Mouse (Mus musculus): ENCODE measurements around the gene Spata1. TPM values are rescaled to one million over a fixed set of nuclear protein-coding genes. Genes with fewer than 3 reads are reported as not detected.
A peak's percentile ranks its signal among the peaks of the same experiment; 100 is the strongest.

Gene Spata1
- polyA plus RNA-seq, 1 experiment = 6.7 TPM

DNA sequence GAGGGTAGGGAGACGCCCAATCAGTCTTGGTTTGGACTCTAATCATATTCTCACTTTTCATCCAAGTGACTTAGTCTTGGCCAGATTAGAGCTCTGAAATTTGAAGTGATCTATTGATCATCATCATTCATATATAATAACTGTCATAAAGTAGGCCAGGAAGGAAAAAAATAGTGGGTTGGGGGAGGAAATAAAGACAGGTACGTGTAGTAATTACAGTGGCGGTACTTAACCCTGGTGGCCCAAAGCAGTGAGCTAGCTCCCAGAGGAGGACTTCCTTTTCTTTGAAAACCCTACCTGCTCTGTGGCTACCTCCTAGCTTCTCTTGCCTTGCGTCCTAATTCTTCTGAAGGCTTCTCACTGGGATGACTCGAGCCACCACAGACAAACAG lies 1.3 kb upstream of the Spata1 start:
- no peak for TF ChIP-seq POLR2A (IDR thresholded peaks at IDR 0.05; ENCODE audit: borderline replicate concordance, extremely low read depth, insufficient read depth, insufficient read length, poor library complexity, severe bottlenecking)
- no peak for TF ChIP-seq CTCF (IDR thresholded peaks at IDR 0.05; ENCODE audit: borderline replicate concordance, extremely low read depth, insufficient read depth, insufficient read length)
- peak; percentile 3 for DNase-seq (ENCODE audit: low read depth)

DNA sequence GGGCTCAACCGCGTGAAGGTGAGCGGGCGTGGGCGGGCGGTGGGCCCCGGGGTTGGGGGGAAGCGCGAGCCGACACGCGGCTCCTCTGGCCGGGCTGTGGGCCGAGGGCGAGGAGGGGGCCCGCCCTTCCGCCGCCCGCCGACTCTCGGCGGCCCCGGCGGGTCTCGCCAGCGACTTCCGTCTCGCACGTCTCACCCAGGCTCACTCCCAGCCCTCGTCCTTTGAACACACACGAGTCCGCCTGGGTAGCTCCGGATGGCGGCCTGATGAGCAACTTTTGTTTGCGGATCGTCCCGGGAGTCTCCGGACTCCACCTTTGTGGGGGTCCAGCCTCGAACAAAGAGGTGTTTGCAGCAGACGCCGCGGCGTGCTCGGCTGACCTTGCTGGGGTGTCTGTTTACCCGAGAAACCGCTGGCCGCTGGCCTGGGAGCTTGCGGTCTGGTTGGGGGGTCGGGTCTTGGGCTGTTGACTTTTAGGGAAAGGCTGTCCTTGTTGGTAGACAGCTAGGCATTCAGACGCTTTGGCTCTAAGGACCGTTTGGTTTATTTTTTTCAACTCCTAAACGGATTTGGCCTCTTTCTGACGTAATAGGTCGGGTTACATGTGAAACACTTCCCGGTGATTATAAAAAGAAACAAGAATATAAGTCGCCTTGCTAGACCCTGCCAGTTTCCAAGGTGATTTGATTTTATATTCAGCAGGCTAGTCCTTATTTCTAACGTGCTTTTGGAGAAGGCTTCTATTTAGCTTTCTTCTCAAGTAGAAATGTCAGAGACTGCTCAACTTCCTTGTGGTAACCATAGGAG lies 653 bp upstream of the Spata1 start:
- DNase-seq (ENCODE audit: low read depth) = peak; percentile 69
- TF ChIP-seq POLR2A (IDR thresholded peaks at IDR 0.05; ENCODE audit: borderline replicate concordance, extremely low read depth, insufficient read depth, insufficient read length, poor library complexity, severe bottlenecking) = 0 out of 2 replicates have a peak, but pooled peaks have one; percentile 31
- TF ChIP-seq CTCF (IDR thresholded peaks at IDR 0.05; ENCODE audit: borderline replicate concordance, extremely low read depth, insufficient read depth, insufficient read length) = no peak

DNA sequence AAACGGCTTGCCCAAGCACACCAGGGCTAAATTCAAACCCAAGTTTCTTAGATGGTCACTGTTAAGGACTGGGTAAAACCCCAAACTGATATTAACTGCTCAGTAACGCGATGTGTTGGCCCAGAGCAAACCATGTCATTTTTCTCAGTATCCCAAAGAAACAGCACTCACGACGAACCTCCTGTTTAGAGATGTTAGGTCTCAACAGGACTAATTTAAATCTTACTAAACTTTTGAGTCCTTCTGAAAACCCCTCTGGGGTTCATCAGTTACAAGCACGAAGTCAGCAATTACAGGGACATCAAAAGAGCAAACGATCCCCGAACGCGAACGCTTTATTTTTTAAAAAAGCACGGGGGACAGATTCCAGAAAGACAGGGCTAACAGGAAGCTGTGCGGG lies 564 bp downstream of the Spata1 start:
- DNase-seq (ENCODE audit: low read depth) = peak; percentile 37
- TF ChIP-seq CTCF (IDR thresholded peaks at IDR 0.05; ENCODE audit: borderline replicate concordance, extremely low read depth, insufficient read depth, insufficient read length) = no peak
- TF ChIP-seq POLR2A (IDR thresholded peaks at IDR 0.05; ENCODE audit: borderline replicate concordance, extremely low read depth, insufficient read depth, insufficient read length, poor library complexity, severe bottlenecking) = no peak

DNA sequence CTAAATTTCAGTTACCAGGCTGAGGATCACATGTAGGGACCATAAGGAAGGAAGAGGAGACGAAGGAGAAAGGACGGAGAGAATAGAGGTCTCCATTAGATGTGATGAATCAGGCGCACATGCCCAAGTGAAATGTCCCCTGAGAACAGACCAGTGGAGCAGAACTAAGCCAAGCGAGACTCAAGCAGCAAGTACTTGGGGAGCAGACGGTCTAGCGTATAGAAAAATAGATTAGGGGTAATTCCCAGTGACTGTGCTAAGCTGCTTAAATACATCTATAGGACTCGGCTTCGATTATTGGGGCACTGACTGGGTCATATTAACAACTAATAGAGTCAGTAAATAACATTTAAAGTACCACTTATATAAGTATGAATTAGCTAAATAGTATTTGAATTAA lies 4.6 kb downstream of the Spata1 start:
- no peak for DNase-seq (ENCODE audit: low read depth)

DNA sequence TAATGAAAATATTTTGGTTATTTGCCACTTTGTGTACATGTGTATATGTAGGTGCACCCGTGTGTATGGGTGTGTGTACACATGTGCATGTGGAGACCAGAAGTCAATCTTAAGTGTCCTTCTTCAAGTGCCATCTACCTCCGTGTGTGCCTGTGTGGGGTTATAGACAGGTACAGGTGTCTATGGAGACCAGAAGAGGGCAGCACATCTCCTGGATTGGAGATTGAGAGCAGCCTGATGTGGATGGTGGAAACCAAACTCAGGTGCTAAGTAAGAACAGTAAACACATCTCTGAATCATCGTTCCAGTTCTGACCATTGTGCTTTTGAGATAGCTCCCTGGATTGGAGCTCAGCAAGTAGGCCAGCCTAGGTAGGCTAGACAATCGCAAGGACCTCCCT lies 13.1 kb downstream of the Spata1 start:
- no peak for DNase-seq (ENCODE audit: low read depth)
- TF ChIP-seq POLR2A (IDR thresholded peaks at IDR 0.05; ENCODE audit: borderline replicate concordance, extremely low read depth, insufficient read depth, insufficient read length, poor library complexity, severe bottlenecking) = no peak
- TF ChIP-seq CTCF (IDR thresholded peaks at IDR 0.05; ENCODE audit: borderline replicate concordance, extremely low read depth, insufficient read depth, insufficient read length) = no peak

More for the DNA sequence above, 4.6 kb downstream of the Spata1 start:
- TF ChIP-seq POLR2A (IDR thresholded peaks at IDR 0.05; ENCODE audit: borderline replicate concordance, extremely low read depth, insufficient read depth, insufficient read length, poor library complexity, severe bottlenecking) = no peak
- no peak for TF ChIP-seq CTCF (IDR thresholded peaks at IDR 0.05; ENCODE audit: borderline replicate concordance, extremely low read depth, insufficient read depth, insufficient read length)

DNA sequence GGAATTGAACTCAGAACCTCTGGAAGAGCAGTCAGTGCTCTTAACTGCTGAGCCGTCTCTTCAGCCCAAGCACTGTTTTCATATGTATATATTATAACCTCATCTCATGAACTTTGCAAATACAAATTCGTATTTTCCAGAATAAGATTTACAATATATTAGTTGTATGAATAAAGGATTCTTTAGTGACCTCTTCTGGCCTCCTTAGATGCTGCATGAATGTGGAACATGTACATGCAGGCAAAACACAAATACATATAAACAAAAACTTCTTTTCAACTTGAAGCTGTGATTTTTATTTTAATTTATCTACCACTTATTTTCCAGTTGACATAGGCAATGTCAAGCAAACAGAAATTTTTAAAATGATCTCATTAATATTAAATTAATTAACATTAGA lies 17.5 kb downstream of the Spata1 start:
- DNase-seq (ENCODE audit: low read depth) = no peak
- no peak for TF ChIP-seq POLR2A (IDR thresholded peaks at IDR 0.05; ENCODE audit: borderline replicate concordance, extremely low read depth, insufficient read depth, insufficient read length, poor library complexity, severe bottlenecking)
- no peak for TF ChIP-seq CTCF (IDR thresholded peaks at IDR 0.05; ENCODE audit: borderline replicate concordance, extremely low read depth, insufficient read depth, insufficient read length)

DNA sequence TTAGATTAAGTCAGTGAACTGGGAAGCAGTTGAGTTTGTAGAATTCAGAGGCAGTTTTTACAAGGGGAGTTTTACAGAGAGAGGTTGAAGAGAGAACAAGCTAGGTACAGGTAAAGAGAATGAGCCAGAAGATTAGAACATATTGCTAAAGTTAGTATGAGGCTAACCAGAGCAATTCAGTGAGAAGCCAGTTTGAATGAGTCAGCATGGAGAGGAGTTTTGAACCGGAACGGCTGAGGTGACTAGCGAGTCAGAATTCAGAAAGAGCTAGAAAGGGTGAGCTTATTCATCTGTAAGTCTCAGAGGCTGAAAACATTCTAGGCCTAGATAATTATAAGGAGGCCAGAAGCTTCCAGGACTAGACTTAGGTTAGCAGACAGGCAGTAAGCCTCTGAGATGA lies 25.1 kb downstream of the Spata1 start:
- no peak for DNase-seq (ENCODE audit: low read depth)
- TF ChIP-seq CTCF (IDR thresholded peaks at IDR 0.05; ENCODE audit: borderline replicate concordance, extremely low read depth, insufficient read depth, insufficient read length) (no peak), POLR2A (IDR thresholded peaks at IDR 0.05; ENCODE audit: borderline replicate concordance, extremely low read depth, insufficient read depth, insufficient read length, poor library complexity, severe bottlenecking) (no peak)

DNA sequence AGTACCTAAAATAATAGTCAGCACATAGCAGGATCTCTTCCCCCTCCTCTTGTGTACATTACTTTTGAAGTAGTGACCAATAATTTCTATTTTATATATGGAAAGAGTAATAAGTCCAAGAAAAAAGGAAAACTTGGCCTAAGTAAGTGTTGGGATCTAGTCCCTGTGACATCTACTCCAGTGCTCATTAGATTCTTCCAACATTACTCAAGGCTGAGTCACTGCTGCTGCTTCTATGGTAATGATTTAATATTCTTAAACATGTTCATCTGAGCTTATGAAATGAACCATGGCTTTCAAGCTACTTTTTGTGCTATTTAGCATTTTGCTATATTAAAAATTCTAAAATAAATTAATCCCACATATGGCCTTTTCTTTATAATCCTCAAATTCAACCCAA lies 25.8 kb downstream of the Spata1 start:
- no peak for DNase-seq (ENCODE audit: low read depth)
- TF ChIP-seq POLR2A (IDR thresholded peaks at IDR 0.05; ENCODE audit: borderline replicate concordance, extremely low read depth, insufficient read depth, insufficient read length, poor library complexity, severe bottlenecking) (no peak), CTCF (IDR thresholded peaks at IDR 0.05; ENCODE audit: borderline replicate concordance, extremely low read depth, insufficient read depth, insufficient read length) (no peak)

DNA sequence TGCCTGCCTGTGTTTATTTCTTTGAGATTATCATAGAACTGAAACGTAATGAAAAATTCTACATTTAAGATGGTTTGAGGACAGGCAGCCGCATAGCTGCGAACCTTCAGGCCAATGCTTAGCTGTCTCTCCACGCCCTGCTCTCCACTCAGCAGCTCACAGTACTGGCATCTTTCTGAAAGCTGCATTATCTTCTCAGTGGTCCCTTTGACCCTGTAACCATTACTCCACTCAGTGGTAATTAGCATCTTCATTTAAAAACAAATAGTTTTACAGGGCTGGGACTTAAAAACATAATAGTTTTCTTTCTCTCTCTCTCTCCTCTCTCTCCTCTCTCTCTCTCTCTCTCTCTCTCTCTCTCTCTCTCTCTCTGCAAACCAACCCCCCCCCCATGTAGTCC lies 26.9 kb downstream of the Spata1 start:
- TF ChIP-seq POLR2A (IDR thresholded peaks at IDR 0.05; ENCODE audit: borderline replicate concordance, extremely low read depth, insufficient read depth, insufficient read length, poor library complexity, severe bottlenecking) = no peak
- no peak for TF ChIP-seq CTCF (IDR thresholded peaks at IDR 0.05; ENCODE audit: borderline replicate concordance, extremely low read depth, insufficient read depth, insufficient read length)

DNA sequence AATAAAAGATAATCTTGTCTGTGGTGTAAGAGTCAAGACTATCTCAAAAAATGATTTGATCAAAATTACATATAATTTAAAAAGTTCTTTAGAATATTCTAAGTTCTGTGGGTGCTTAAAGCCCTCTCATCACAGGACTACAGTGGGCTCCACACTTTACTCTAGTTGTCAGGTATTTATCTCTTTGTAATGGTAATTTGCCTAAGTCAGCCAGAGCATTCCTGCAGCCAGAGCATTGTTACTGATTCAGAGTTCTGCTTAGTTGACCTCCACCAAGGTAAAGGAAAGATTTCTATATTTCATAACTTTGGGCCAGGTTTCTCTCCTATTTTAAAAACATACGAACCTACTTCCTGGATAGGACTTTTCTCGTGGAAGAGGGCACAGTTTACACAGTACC lies 30.3 kb downstream of the Spata1 start:
- no peak for TF ChIP-seq CTCF (IDR thresholded peaks at IDR 0.05; ENCODE audit: borderline replicate concordance, extremely low read depth, insufficient read depth, insufficient read length)
- no peak for TF ChIP-seq POLR2A (IDR thresholded peaks at IDR 0.05; ENCODE audit: borderline replicate concordance, extremely low read depth, insufficient read depth, insufficient read length, poor library complexity, severe bottlenecking)
- DNase-seq (ENCODE audit: low read depth) = no peak

More for the DNA sequence above, 26.9 kb downstream of the Spata1 start:
- no peak for DNase-seq (ENCODE audit: low read depth)

DNA sequence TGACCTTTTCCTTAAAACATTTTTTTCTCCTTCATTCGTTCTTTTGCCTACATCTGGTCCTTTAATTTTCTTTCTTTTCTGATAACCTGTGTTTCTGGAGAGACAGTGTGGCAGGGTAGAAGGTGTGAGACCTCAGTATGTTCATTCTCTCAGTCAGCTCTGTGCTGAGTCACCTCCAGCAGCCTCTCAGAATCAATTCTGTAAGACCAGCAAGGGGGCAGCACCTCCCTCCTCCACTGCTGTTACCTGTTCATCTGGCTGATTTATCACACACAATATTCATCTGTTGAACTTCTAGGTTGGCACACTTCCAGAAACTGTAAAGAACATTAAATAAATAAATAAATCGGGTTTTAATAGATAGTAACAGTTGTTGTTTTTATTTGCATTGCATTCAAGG lies 36.6 kb downstream of the Spata1 start:
- TF ChIP-seq POLR2A (IDR thresholded peaks at IDR 0.05; ENCODE audit: borderline replicate concordance, extremely low read depth, insufficient read depth, insufficient read length, poor library complexity, severe bottlenecking) (no peak), CTCF (IDR thresholded peaks at IDR 0.05; ENCODE audit: borderline replicate concordance, extremely low read depth, insufficient read depth, insufficient read length) (no peak)
- DNase-seq (ENCODE audit: low read depth) = no peak

DNA sequence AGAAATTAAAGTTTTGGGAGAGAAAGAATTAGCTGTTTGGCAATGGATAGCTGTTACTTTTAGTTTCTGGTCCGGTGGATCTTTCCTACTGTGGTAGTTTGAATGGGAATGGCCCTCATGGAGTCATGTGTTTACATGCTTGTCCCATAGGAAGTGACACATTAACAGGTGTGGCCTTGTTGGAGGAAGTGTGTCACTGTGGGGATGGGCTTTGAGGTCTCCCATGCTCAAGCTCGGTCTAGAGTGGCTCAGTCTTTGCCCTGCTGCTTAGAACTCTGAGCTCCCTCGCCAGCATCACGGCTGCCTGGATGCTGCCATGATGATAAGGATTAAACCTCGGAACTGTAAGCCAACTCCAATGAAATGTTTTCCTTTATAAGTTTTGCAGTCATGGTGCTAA lies 48.2 kb downstream of the Spata1 start:
- peak; percentile 16 for DNase-seq (ENCODE audit: low read depth)
- TF ChIP-seq POLR2A (IDR thresholded peaks at IDR 0.05; ENCODE audit: borderline replicate concordance, extremely low read depth, insufficient read depth, insufficient read length, poor library complexity, severe bottlenecking) (no peak), CTCF (IDR thresholded peaks at IDR 0.05; ENCODE audit: borderline replicate concordance, extremely low read depth, insufficient read depth, insufficient read length) (no peak)

All from brain, embryonic 14.5 days (tissue).